Mouse (Mus musculus): ENCODE measurements at regions not wholly inside any gene's neighbourhood (a gene's known extent, or its start where the extent isn't known, plus 50 kb on each side); places are given as distances from the start of the nearest gene placed in this dataset.

GRCm38 (mm10) chr15:103102068-103102840 lies 64.6 kb downstream of the Smug1 start:
- DNase-seq (ENCODE audit: low spot score) = no peak

- DNase-seq (ENCODE audit: low spot score) = no peak
Observed at GRCm38 (mm10) chr15:103100121-103100520, 66.8 kb downstream of the Smug1 start.

GRCm38 (mm10) chr15:103094457-103094856 lies 72.4 kb downstream of the Smug1 start:
- no peak for DNase-seq (ENCODE audit: low spot score)

GRCm38 (mm10) chr15:103093655-103094054 lies 73.2 kb downstream of the Smug1 start:
- DNase-seq (ENCODE audit: low spot score) = no peak

GRCm38 (mm10) chr15:103092496-103092895 lies 73.8 kb downstream of the Hoxc4 start:
- no peak for DNase-seq (ENCODE audit: low spot score)

GRCm38 (mm10) chr15:103090280-103091164 lies 71.8 kb downstream of the Hoxc4 start:
- DNase-seq (ENCODE audit: low spot score) = no peak

GRCm38 (mm10) chr15:103089852-103090251 lies 71.1 kb downstream of the Hoxc4 start:
- DNase-seq (ENCODE audit: low spot score) = no peak

GRCm38 (mm10) chr15:103089440-103089839 lies 70.7 kb downstream of the Hoxc4 start:
- DNase-seq (ENCODE audit: low spot score) = no peak

- DNase-seq (ENCODE audit: low spot score) = peak; percentile 42
Observed at GRCm38 (mm10) chr15:103087204-103087603, 68.5 kb downstream of the Hoxc4 start.

- DNase-seq (ENCODE audit: low spot score) = no peak
Observed at GRCm38 (mm10) chr15:103086672-103087069, 67.9 kb downstream of the Hoxc4 start.
